Mouse (Mus musculus): ENCODE data around the gene Ecsit. TPM values are rescaled to one million over a fixed set of nuclear protein-coding genes. Genes with fewer than 3 reads are reported as not detected.

Ecsit gene
- polyA plus RNA-seq, 1 experiment from 2014 or later: 55.0 TPM

GRCm38 (mm10) chr9:22050351-22050889, 34.8 kb downstream of the Ecsit start:
- H3K36me3 ChIP-seq: no peaks in the 10 kb centered on the region
- peak overlapping the region; percentile 14; the same call in 1 of the 2 replicates for H3K9ac ChIP-seq
- peaks cover 70% of the 10 kb centered on the region for H3K27me3 ChIP-seq
- WGBS: 2% methylated on average over 43 of the region's 43 CpGs
- H3K4me3 ChIP-seq: peak overlapping the region; percentile 43
- H3K4me1 ChIP-seq (replicated peaks): peaks cover 27% of the 10 kb centered on the region
- no peak overlapping the region for H3K27ac ChIP-seq
- H3K4me2 ChIP-seq: peak overlapping the region; percentile 78
- no peaks in the 10 kb centered on the region for H3K9me3 ChIP-seq (replicated peaks)
- peak; percentile 73 for ATAC-seq (replicated peaks; ENCODE audit: insufficient number of reproducible peaks, insufficient read depth, low FRiP score, low read depth)

DNA sequence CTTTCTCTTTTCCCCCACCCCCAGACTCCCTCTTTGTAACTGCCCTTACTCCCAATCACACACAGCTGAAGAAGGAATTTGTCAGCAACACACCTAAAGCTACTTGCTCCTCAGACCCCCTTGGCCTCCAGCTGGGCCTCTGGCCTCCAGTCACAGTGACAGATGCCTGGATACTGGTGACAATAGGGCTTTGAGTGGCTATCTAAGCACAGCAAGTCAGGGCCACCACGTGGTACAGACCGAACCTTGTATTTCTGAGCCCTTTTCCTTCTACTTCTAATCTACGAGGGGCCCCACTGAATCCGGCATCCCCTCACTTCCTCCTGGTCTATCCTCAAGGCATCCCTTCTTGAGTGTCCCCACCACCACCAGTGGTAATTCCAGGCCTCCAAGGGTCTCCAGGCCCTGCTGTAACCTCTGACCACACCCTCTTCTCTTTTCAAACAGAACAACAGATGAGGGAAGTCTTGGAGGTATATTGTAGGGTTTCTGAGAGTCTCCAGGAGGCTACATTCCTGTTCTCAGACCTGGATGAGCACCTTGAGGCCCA, 35.4 kb downstream of the Ecsit start:
- WGBS: 52% methylated on average over 4 of the region's 4 CpGs
- H3K4me1 ChIP-seq (replicated peaks): peaks cover 25% of the 10 kb centered on the region
- H3K9ac ChIP-seq: no peak overlapping the region
- H3K9me3 ChIP-seq (replicated peaks): no peaks in the 10 kb centered on the region
- H3K36me3 ChIP-seq: no peaks in the 10 kb centered on the region
- H3K4me2 ChIP-seq: no peak overlapping the region
- peak overlapping the region; percentile 43; the same call in 1 of the 2 replicates for H3K4me3 ChIP-seq
- H3K27ac ChIP-seq: no peak overlapping the region
- H3K27me3 ChIP-seq: peaks cover 64% of the 10 kb centered on the region
- no peak for ATAC-seq (replicated peaks; ENCODE audit: insufficient number of reproducible peaks, insufficient read depth, low FRiP score, low read depth)

DNA sequence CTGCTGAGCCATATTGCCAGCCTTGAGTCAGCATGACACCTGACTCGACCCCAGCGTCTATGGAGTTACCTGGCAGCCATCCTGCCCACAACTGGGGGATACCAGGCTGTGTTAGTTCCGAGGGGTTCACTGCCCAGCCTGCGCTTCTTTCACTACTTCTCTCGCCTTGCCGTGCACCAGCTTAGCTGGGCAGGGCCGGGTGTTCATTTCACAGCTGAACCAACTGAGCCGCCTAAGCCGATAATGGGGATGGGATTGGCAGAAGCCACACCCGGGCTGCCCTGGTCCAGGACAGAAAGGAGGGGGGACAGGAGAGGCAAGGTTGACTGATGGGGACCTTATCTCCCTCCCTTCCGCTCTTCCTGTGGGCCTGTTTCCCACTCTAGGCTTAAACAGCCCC, 35.9 kb downstream of the Ecsit start:
- H3K4me1 ChIP-seq (replicated peaks): peaks cover 20% of the 10 kb centered on the region
- H3K27ac ChIP-seq: no peak overlapping the region
- no peaks in the 10 kb centered on the region for H3K36me3 ChIP-seq
- no peaks in the 10 kb centered on the region for H3K9me3 ChIP-seq (replicated peaks)
- H3K4me3 ChIP-seq: no peak overlapping the region
- ATAC-seq (replicated peaks; ENCODE audit: insufficient number of reproducible peaks, insufficient read depth, low FRiP score, low read depth): no peak
- H3K27me3 ChIP-seq: peaks cover 59% of the 10 kb centered on the region
- H3K9ac ChIP-seq: no peak overlapping the region
- H3K4me2 ChIP-seq: no peak overlapping the region
- 57% methylated on average over 11 of the region's 11 CpGs for WGBS

DNA sequence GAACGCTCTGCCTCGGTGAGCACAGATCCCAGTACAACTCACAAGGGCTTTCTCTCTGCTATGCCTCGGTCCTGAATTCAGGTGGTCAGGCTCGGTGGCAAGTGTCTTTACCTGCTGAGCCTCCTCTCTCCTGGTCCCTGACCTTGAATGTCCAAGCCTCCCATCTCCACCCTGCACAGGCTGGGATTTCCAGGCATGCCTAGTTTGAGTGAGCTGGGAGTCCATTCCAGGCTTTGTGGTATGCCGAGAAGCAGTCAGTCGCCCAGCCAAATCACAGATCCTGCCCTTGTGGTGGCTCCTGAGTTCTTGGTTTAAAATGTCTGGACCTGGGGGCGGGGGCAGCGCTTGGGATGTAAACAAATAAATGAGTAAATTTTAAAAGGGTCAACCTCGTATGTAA, 37.9 kb downstream of the Ecsit start:
- no peak for ATAC-seq (replicated peaks; ENCODE audit: insufficient number of reproducible peaks, insufficient read depth, low FRiP score, low read depth)
- H3K36me3 ChIP-seq: no peaks in the 10 kb centered on the region
- H3K4me3 ChIP-seq: no peak overlapping the region
- H3K4me1 ChIP-seq (replicated peaks): peaks cover 20% of the 10 kb centered on the region
- no peak overlapping the region for H3K4me2 ChIP-seq
- H3K27me3 ChIP-seq: peaks cover 41% of the 10 kb centered on the region
- 47% methylated on average over 9 of the region's 9 CpGs for WGBS
- H3K9ac ChIP-seq: no peak overlapping the region
- H3K27ac ChIP-seq: no peak overlapping the region
- H3K9me3 ChIP-seq (replicated peaks): no peaks in the 10 kb centered on the region

GRCm38 (mm10) chr9:22041832-22042231, 43.4 kb downstream of the Ecsit start:
- Histone ChIP-seq H3K9me3 (replicated peaks) (no peaks in the 10 kb centered on the region), H3K27me3 (no peaks in the 10 kb centered on the region), H3K9ac (no peak overlapping the region), H3K4me3 (no peak overlapping the region), H3K4me1 (replicated peaks) (no peaks in the 10 kb centered on the region), H3K27ac (no peak overlapping the region), H3K4me2 (no peak overlapping the region), H3K36me3 (no peaks in the 10 kb centered on the region)
- 59% methylated on average over 2 of the region's 2 CpGs for WGBS
- ATAC-seq (replicated peaks; ENCODE audit: insufficient number of reproducible peaks, insufficient read depth, low FRiP score, low read depth): no peak

- Histone ChIP-seq H3K4me3 (no peak overlapping the region), H3K9me3 (replicated peaks) (no peaks in the 10 kb centered on the region), H3K9ac (no peak overlapping the region), H3K4me1 (replicated peaks) (no peaks in the 10 kb centered on the region), H3K27ac (no peak overlapping the region), H3K4me2 (no peak overlapping the region), H3K36me3 (no peaks in the 10 kb centered on the region), H3K27me3 (no peaks in the 10 kb centered on the region)
- WGBS: 71% methylated on average over 10 of the region's 10 CpGs
- ATAC-seq (replicated peaks; ENCODE audit: insufficient number of reproducible peaks, insufficient read depth, low FRiP score, low read depth): no peak
These were observed 47.4 kb downstream of the Ecsit start for GRCm38 (mm10) chr9:22037826-22038225.

- Histone ChIP-seq H3K4me2 (no peak overlapping the region), H3K27me3 (no peaks in the 10 kb centered on the region), H3K9me3 (replicated peaks) (no peaks in the 10 kb centered on the region), H3K27ac (no peak overlapping the region), H3K4me1 (replicated peaks) (no peaks in the 10 kb centered on the region), H3K9ac (no peak overlapping the region), H3K4me3 (no peak overlapping the region), H3K36me3 (no peaks in the 10 kb centered on the region)
- WGBS: 61% methylated on average over 6 of the region's 6 CpGs
- no peak for ATAC-seq (replicated peaks; ENCODE audit: insufficient number of reproducible peaks, insufficient read depth, low FRiP score, low read depth)
These were observed 49.8 kb downstream of the Ecsit start for GRCm38 (mm10) chr9:22035300-22036044.

DNA sequence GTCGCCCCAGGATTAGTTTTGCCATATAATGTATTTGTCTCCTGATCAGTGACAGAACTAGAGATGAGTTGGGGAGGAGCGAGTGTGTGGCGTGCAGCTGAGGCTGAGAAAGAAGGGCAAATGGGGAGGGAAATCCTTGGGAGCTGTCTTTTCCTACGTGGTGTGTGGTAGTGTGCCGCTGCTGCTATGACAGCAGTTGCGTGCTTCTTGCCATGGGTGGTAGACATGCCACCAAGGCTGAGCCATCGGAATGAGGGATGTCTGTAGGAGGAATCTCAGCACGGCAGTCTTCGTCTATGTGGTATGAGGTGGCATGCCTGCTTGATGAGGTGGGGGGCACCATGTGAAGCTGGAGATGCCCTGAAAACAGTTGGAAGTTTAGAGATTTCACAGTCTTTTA, 54.9 kb downstream of the Ecsit start:
- no peak for ATAC-seq (replicated peaks; ENCODE audit: insufficient number of reproducible peaks, insufficient read depth, low FRiP score, low read depth)
- Histone ChIP-seq H3K27ac (no peak overlapping the region), H3K36me3 (no peaks in the 10 kb centered on the region), H3K27me3 (no peaks in the 10 kb centered on the region), H3K9me3 (replicated peaks) (no peaks in the 10 kb centered on the region), H3K9ac (no peak overlapping the region), H3K4me1 (replicated peaks) (no peaks in the 10 kb centered on the region), H3K4me2 (no peak overlapping the region), H3K4me3 (no peak overlapping the region)
- 83% methylated on average over 9 of the region's 9 CpGs for WGBS

- no peaks in the 10 kb centered on the region for H3K9me3 ChIP-seq (replicated peaks)
- WGBS: 44% methylated on average over 7 of the region's 7 CpGs
- no peak overlapping the region for H3K27ac ChIP-seq
- no peak for ATAC-seq (replicated peaks; ENCODE audit: insufficient number of reproducible peaks, insufficient read depth, low FRiP score, low read depth)
- no peak overlapping the region for H3K9ac ChIP-seq
- H3K36me3 ChIP-seq: no peaks in the 10 kb centered on the region
- H3K4me3 ChIP-seq: no peak overlapping the region
- no peaks in the 10 kb centered on the region for H3K4me1 ChIP-seq (replicated peaks)
- H3K27me3 ChIP-seq: no peaks in the 10 kb centered on the region
- H3K4me2 ChIP-seq: no peak overlapping the region
These were observed 56.8 kb downstream of the Ecsit start for GRCm38 (mm10) chr9:22028467-22028866.

GRCm38 (mm10) chr9:22024592-22024991, 60.6 kb downstream of the Ecsit start:
- H3K9me3 ChIP-seq (replicated peaks): no peaks in the 10 kb centered on the region
- H3K27me3 ChIP-seq: no peaks in the 10 kb centered on the region
- no peak for ATAC-seq (replicated peaks; ENCODE audit: insufficient number of reproducible peaks, insufficient read depth, low FRiP score, low read depth)
- H3K4me2 ChIP-seq: no peak overlapping the region
- no peaks in the 10 kb centered on the region for H3K36me3 ChIP-seq
- no peak overlapping the region for H3K9ac ChIP-seq
- H3K4me1 ChIP-seq (replicated peaks): no peaks in the 10 kb centered on the region
- no peak overlapping the region for H3K27ac ChIP-seq
- no peak overlapping the region for H3K4me3 ChIP-seq
- 54% methylated on average over 8 of the region's 8 CpGs for WGBS
